Mouse (Mus musculus) mesoderm, embryonic 11.5 days (tissue): Measurements from ENCODE around the gene Chrm2.

ENCODE experiments used
- DNase-seq: peaks from one replicate; pipeline ENCODE4 v3.0.0-alpha.2; 2012; ENCODE audit warnings: low read depth, low spot score

Gene Chrm2

GRCm38 (mm10) chr6:36387612-36388400, at the start of gene Chrm2:
Gene Chrm2 (plus strand): TSS chr6:36388084.
- peak; percentile 34 for DNase-seq

DNA sequence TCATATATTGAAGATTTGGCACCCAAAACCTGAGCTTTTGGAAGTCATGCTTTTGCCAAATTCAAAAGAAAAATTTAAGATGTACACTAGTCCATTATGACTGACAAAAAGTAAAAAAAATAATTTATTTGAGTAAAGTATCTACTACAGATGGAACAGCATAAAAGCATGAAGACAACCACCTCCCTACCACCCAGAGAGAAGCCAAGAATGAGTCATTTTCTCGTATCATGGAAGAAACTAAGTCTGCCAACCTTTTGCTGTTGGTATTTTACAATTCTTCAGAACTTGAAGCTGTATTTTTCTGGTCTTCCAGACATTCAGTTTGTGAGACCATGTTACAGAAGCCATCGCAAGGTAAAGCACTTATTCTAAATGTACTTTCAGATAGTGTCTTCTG, 13.9 kb upstream of the Chrm2 start:
- no peak for DNase-seq

DNA sequence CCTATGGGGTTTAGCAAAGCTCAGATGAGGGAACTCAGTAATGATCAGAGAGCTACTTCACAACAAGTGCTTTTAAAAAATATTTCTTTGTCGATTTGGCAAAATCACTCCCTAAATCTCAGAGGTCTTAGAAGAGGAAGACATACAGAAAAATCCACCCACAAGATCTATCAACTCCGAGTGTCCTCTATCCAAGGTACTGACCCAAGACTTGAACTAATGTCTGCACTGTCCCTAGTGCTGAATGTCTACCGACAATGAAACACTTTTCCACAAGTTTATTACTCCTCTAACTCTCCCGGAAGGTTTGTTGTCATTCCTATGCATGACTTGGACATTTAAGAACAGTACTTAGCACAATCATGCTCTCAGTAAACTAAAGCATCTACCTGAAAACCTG, 9.9 kb upstream of the Chrm2 start:
- no peak for DNase-seq

- no peak for DNase-seq
These were observed 3.8 kb upstream of the Chrm2 start for GRCm38 (mm10) chr6:36384102-36384501.

DNA sequence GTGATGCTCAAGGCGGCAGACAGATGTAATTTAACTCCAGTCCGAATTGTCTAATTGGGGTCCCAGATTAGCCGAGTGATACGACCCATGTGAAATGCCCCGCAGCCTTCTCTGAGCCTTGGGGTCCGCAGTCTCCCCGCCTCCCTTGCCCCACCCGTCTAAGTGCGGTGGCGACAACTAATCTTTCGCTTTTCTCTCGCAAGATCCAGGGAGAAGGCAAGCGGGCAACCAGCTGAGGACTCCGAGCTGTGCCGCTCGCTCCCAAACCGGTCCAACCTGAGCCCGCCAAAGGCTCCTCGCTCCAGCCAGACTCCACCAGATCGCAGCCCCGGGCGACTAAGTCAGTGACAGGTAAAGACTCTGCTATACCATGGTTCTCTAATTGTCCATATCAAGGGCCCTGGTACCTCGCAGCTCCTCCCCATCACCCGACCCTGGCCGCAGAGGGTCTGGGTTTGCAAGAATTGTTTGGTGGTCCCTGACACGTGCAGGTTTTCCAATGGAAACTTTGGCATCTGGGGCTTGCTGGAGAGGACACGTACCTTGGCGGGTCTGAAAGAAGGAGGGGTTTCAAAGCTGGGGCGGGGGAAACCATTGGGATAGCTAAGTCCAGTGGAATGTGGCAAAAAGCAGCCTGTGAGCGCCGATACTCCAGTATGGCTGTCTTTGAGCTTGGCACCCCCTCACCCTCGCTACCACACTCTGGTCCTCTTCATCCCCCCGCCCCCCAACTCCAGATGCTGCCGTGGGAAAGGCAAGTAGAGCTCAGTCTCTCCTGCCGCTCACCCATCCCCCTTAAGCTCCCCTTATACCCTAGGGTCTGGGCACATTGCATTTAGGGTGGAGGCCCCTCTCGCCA, 746 bp downstream of the Chrm2 start:
- peak; percentile 17 for DNase-seq

GRCm38 (mm10) chr6:36389260-36389965, 1.5 kb downstream of the Chrm2 start:
- DNase-seq = no peak

- DNase-seq = peak; percentile 22
These were observed 5.8 kb downstream of the Chrm2 start for GRCm38 (mm10) chr6:36393705-36394104.

DNA sequence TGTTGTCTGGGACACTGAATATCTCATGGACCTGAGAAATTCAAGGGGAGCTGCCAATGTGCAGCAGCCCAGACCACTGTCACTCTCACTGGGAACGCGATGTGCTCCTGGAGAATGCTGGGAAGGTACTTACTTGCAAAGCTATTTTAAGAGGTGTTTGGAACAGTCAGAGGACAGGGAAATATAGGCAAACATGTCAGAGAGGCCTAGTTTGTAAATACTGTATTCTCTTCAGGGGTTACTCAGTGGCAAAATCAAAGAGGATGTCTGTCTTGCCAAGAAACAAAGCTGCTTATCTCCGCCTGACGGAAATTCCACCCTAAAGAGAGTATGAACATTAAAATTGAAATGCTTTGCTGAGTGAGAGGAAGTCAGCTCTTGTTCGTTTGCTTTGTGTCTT, 17.3 kb downstream of the Chrm2 start:
- DNase-seq = no peak

- DNase-seq = no peak
These were observed 21.1 kb downstream of the Chrm2 start for GRCm38 (mm10) chr6:36409016-36409415.

DNA sequence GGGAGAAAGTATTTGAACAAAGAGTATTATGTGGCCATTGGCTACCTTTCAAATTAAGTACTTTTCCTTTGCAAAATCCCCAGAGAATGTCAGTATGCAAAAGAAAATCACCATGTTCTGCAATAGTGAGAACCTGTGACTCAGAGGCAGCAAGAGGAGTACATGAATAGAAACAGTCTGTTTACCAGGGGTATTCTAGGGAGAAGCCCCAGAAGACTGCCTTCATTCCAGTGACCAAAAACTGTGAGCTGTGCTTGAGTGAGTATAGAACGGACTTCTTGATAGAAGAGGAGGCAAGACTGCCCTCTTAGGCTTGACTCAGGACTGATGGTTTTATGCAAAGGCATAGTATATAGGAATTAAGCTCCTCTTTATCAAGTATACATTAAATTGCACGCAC, 22.2 kb downstream of the Chrm2 start:
- no peak for DNase-seq

DNA sequence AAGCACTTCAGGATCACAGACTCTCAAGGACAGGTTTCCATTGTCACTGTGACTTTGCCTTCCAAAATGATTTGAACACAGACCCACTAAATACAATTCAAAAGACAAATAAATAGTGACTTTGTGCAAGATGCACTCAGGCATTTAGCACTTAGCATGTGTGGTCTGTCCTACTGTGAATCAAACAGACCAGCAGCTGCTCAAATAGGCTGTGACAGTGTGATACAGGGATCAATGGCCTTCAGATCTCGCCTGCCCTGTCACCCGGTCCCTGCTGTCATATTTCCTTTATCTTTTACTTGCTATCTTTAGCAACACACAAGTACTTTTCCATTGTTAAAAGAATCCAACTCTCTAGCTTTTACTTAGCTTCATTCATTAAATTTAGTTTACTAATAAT, 31.8 kb downstream of the Chrm2 start:
- DNase-seq = no peak

DNA sequence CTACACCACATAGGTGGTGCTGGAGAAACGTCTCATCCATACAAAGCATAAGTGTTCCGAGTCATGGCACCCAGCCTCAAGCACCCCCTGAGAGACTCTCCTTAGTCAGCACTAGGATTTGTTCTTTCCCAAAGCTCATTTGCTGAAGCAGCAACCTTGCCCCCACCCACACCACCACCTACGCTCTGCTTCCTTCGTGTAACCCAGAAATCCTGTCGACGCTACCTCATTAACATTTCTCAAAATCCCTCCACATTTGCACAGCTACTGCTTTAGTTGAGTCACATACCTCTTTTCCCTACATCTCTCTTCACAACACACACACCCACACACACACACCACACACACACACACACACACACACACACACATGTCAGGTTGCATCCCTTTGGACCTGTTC, 50.1 kb downstream of the Chrm2 start:
- no peak for DNase-seq

DNA sequence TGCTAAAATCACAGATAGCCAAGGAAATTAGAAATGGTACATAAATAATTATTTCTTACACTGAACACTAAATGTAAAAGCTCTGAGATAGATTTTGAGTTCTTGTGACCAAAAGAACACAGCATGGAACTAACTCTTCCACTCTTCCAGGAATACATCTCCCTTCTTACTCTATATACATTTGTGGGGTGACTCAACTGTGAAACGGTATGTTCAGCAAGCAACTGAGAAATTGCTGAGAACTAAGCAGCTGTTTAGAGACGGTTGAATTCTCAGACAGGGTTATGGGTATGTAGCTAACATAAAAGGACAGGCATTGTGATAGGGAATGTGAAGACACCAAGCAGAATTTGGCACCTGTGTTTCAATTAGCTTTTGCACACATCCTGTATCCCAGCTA, 51.3 kb downstream of the Chrm2 start:
- DNase-seq = no peak

DNA sequence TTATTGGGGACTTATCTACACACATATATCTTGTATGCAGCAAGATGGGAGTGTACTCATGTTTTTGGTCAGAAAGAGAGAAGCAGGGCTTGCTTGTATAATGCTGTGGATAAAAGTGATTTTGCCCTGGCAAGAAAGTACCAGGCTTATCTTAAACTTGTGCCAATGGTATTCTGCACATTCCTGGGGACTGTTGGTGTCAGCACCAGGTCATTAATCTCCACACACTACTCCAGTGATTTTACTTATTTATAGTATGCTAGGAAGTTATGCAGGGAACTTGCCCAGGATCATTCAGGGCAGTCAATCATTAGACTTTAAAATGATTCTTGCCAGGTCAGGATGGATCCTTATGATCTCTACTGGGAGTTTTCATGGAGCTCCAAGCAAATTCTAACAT, 63.6 kb downstream of the Chrm2 start:
- peak; percentile 5 for DNase-seq

DNA sequence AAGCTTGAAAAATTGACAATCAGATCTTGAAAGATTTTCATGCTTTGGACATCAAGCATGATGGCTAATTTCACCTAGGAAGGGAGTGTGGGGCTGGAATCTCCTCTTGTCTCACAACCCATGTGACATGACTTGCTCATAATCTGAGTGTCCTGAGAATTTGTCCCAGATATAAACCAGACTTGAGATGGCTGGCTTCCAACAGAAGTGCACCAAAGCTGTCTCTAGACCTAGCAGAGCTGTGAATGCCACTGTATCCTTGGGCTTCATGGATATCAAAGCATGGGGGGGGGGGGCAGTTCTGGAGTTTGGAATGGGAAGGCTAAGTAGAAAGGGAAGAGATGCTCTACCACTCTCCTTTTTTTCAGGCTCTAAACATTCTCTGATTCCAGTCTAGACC, 67.2 kb downstream of the Chrm2 start:
- DNase-seq = no peak

DNA sequence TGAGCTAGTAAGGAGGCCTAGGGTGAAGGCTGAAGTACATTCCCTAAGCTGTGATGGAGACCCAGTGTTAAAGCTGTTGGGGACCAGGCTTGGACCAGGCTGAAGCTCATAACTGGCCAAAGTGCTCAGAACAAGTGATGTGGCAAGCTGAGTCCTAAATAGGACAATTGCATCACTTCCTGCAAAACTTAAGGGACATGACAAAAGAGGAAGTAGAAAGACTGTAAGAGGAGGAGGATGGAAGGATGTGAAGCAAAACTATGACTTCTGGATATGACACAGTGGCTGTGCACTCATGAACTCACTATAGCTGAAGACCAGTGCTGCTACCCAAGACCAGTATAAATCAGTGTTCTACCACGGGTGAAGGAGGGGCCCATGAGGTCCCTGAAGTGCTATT, 69.1 kb downstream of the Chrm2 start:
- no peak for DNase-seq

DNA sequence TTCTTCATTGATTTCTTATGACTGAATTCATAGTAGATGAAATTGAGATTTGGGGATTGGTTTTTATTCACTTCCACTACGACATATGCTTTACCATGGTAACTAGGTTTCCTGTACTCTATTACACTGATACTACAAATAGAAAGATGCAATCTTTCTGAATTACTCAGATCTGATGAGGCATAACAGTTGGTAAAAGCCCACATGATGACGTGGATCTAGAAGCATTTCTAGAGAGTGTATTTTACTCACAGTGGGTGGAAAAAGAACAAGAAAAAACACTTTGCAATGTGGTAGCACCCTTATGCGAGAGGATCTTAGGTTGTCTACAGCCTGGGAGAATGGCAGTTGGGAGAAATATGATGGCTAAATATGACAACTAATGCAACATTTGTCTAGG, 76.1 kb downstream of the Chrm2 start:
- no peak for DNase-seq

GRCm38 (mm10) chr6:36484132-36484665, 96.3 kb downstream of the Chrm2 start:
- no peak for DNase-seq

DNA sequence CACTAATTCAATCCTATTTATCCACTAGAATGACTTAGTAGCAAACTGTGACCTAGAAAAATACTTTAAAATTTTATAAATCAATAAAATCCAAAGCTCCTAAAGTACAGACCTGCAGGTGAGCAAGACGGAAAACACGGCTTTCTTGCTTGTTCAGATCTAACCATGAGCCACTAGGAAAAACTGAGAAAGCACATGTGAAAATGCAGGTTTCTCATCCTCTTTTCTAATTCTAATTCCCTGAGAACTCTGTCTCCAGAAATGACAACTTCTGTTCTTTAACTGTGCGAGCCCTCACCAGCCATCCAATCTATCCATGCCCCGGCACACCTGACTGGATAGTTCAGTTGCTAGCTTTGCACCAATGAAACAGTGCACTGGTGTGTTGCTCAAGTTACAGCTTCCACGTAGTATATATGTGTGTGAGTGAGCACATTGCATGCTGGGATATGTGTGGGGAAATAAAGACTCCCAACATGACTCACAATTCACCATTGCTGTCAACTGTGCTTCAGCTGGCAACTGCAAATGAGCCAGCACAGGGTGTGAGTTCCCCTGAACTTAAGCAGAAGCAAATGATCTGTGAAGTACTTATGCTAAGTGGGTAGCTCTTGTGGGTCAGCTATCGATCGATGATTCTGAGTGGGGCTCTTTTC, 119.3 kb downstream of the Chrm2 start:
- peak; percentile 8 for DNase-seq

- peak; percentile 20 for DNase-seq
These were observed 120.1 kb downstream of the Chrm2 start for GRCm38 (mm10) chr6:36507946-36508345.

DNA sequence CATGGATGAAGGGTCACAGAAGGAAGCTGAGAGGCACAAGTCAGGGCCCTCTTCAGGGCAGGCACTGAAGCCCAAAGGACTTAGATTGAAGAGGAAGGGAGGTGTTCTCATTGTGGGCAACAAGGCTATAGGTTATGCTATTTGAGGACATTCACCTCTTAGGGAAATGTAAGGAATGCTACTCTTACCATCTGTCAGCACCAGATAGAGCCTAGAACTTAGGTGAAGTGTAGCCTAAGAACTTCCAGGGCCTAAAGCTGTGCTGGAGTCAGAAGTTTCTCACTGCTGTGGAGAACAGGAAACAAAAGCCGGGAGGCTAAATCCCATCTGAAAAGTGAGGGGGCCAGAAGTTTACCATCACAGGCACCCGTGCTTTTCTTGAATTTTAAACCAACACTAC, 120.6 kb downstream of the Chrm2 start:
- DNase-seq = no peak

GRCm38 (mm10) chr6:36516508-36516907, 128.6 kb downstream of the Chrm2 start:
- DNase-seq = no peak
